Mouse (Mus musculus): ENCODE measurements at regions not wholly inside any gene's neighbourhood (a gene's known extent, or its start where the extent isn't known, plus 50 kb on each side); places are given as distances from the start of the nearest gene placed in this dataset.

GRCm38 (mm10) chr3:120885401-120885800, 286.1 kb downstream of the Rwdd3 start:
- H3K27me3 ChIP-seq (replicated peaks; ENCODE audit: low read depth, poor library complexity, severe bottlenecking): no peaks in the 10 kb centered on the region
- H3K4me3 ChIP-seq: no peak overlapping the region
- peaks cover 4% of the 10 kb centered on the region; the same call in 1 of the 2 replicates for H3K4me1 ChIP-seq
- no peak overlapping the region for H3K27ac ChIP-seq (replicated peaks)
- no peak for DNase-seq (ENCODE audit: low spot score)
- WGBS: 82% methylated on average over 5 of the region's 5 CpGs
- no peaks in the 10 kb centered on the region for H3K9me3 ChIP-seq
- no peaks in the 10 kb centered on the region for H3K36me3 ChIP-seq (replicated peaks)

GRCm38 (mm10) chr3:120884189-120884588, 287.3 kb downstream of the Rwdd3 start:
- Histone ChIP-seq H3K4me1 (peaks cover 4% of the 10 kb centered on the region; the same call in 1 of the 2 replicates), H3K36me3 (replicated peaks) (no peaks in the 10 kb centered on the region), H3K27me3 (replicated peaks; ENCODE audit: low read depth, poor library complexity, severe bottlenecking) (no peaks in the 10 kb centered on the region), H3K4me3 (no peak overlapping the region), H3K27ac (replicated peaks) (no peak overlapping the region), H3K9me3 (no peaks in the 10 kb centered on the region)
- WGBS: 81% methylated on average over 10 of the region's 10 CpGs
- no peak for DNase-seq (ENCODE audit: low spot score)

DNA sequence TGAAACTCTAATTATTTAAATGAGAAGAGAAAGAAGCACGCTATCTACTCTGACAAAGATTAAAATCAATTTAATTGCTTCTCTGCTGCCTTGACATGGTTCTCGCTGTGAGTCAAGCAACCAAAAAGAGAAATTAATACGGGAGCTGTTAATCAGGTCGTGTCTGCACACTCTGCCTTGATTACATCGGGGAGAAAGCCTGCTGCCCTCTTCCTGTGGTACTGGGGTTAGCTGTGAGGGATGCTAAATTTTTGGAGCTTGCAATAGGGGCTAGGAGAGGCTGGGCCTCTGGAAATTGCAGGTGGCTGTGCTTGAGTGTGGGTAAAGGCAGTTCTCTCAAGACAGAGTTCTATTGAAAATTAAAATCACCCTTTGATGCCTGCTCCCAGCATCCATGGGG, 287.8 kb downstream of the Rwdd3 start:
- 70% methylated on average over 5 of the region's 5 CpGs for WGBS
- no peaks in the 10 kb centered on the region for H3K9me3 ChIP-seq
- DNase-seq (ENCODE audit: low spot score): no peak
- no peaks in the 10 kb centered on the region for H3K36me3 ChIP-seq (replicated peaks)
- no peaks in the 10 kb centered on the region for H3K27me3 ChIP-seq (replicated peaks; ENCODE audit: low read depth, poor library complexity, severe bottlenecking)
- no peak overlapping the region for H3K4me3 ChIP-seq
- H3K27ac ChIP-seq (replicated peaks): no peak overlapping the region
- peaks cover 4% of the 10 kb centered on the region; the same call in 1 of the 2 replicates for H3K4me1 ChIP-seq

- WGBS: 75% methylated on average over 2 of the region's 2 CpGs
- Histone ChIP-seq H3K27me3 (replicated peaks; ENCODE audit: low read depth, poor library complexity, severe bottlenecking) (no peaks in the 10 kb centered on the region), H3K36me3 (replicated peaks) (no peaks in the 10 kb centered on the region), H3K27ac (replicated peaks) (no peak overlapping the region), H3K9me3 (no peaks in the 10 kb centered on the region), H3K4me3 (no peak overlapping the region), H3K4me1 (peaks cover 4% of the 10 kb centered on the region; the same call in 1 of the 2 replicates)
- DNase-seq (ENCODE audit: low spot score): no peak
Observed at GRCm38 (mm10) chr3:120879409-120879808, 292.1 kb downstream of the Rwdd3 start.

DNA sequence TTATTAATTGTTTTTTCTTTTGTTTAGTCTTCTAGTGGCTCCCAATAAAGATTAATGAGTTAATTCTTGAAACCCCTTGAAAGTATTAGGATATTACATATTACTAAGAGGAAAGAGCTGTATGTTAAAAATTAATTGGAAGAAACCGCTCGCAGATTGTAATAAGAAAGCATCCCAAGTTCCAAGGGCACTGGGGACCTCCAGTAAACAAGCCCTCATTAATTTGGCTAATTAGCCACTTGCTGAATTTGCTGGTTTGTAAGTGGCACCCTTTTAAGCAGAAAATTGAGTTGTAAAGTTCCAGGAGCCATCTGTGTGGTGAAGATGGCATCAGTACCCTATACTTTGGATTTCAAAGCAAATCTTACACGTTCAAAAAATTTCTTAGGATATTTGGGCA, 295.8 kb downstream of the Rwdd3 start:
- Histone ChIP-seq H3K27me3 (replicated peaks; ENCODE audit: low read depth, poor library complexity, severe bottlenecking) (no peaks in the 10 kb centered on the region), H3K9me3 (no peaks in the 10 kb centered on the region), H3K4me3 (no peak overlapping the region), H3K36me3 (replicated peaks) (no peaks in the 10 kb centered on the region), H3K27ac (replicated peaks) (no peak overlapping the region), H3K4me1 (no peaks in the 10 kb centered on the region)
- WGBS: 94% methylated on average over 3 of the region's 3 CpGs
- no peak for DNase-seq (ENCODE audit: low spot score)

GRCm38 (mm10) chr3:120865036-120865435, 306.5 kb downstream of the Rwdd3 start:
- no peaks in the 10 kb centered on the region for H3K27me3 ChIP-seq (replicated peaks; ENCODE audit: low read depth, poor library complexity, severe bottlenecking)
- no peaks in the 10 kb centered on the region for H3K9me3 ChIP-seq
- DNase-seq (ENCODE audit: low spot score): no peak
- H3K36me3 ChIP-seq (replicated peaks): no peaks in the 10 kb centered on the region
- no peak overlapping the region for H3K4me3 ChIP-seq
- H3K4me1 ChIP-seq: no peaks in the 10 kb centered on the region
- no peak overlapping the region for H3K27ac ChIP-seq (replicated peaks)
- 87% methylated on average over 8 of the region's 8 CpGs for WGBS

GRCm38 (mm10) chr3:120861641-120862040, 309.9 kb downstream of the Rwdd3 start:
- Histone ChIP-seq H3K9me3 (no peaks in the 10 kb centered on the region), H3K27ac (replicated peaks) (no peak overlapping the region), H3K4me1 (no peaks in the 10 kb centered on the region), H3K27me3 (replicated peaks; ENCODE audit: low read depth, poor library complexity, severe bottlenecking) (no peaks in the 10 kb centered on the region), H3K36me3 (replicated peaks) (no peaks in the 10 kb centered on the region), H3K4me3 (no peak overlapping the region)
- 74% methylated on average over 4 of the region's 4 CpGs for WGBS
- no peak for DNase-seq (ENCODE audit: low spot score)

DNA sequence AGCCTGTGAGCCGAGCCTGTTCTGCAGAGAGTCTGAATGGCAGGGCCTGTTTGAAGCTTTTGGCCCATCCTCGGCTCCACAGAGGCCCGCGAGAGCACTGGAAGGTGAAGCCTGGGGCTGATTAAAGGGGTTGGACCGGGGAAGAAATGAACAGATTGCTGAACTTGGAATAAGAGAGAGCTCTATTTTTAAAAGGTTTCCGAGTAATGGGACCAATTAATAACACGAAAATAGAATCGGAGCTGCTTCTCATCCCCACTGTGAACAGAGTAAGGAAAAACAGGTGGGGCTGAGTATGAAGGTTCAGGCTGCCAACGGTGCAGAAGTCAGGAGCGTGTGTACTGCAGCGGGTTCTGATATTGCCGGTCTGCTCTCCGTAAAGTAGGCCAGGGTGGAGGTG, 313.2 kb downstream of the Rwdd3 start:
- 76% methylated on average over 13 of the region's 13 CpGs for WGBS

GRCm38 (mm10) chr3:120854322-120854721, 317.2 kb downstream of the Rwdd3 start:
- no peaks in the 10 kb centered on the region for H3K36me3 ChIP-seq (replicated peaks)
- WGBS: 90% methylated on average over 3 of the region's 3 CpGs

More for the DNA sequence above, 313.2 kb downstream of the Rwdd3 start:
- Histone ChIP-seq H3K4me1 (no peaks in the 10 kb centered on the region), H3K27ac (replicated peaks) (no peak overlapping the region), H3K9me3 (no peaks in the 10 kb centered on the region), H3K27me3 (replicated peaks; ENCODE audit: low read depth, poor library complexity, severe bottlenecking) (no peaks in the 10 kb centered on the region), H3K4me3 (no peak overlapping the region), H3K36me3 (replicated peaks) (no peaks in the 10 kb centered on the region)
- no peak for DNase-seq (ENCODE audit: low spot score)

DNA sequence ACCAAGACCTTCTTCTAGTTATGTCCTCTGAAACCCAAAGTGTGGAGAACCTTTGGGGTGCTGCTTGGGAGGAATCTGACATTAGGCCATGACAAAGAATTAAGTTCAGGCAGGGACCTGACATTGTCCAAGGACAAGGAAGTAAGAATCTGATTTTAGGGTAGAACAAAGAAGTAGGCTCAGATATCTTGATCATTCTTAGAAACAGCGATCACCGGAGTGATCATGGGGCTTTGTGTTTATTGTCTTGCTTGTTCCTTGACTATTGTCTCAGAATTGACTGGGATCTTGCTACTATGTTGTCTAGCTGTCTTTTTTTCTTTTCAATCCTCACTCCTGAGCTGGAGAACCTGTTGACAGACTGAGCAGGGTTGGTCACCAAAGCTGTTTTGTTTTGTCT, 327.9 kb downstream of the Rwdd3 start:
- H3K4me1 ChIP-seq: no peaks in the 10 kb centered on the region
- H3K27ac ChIP-seq (replicated peaks): no peak overlapping the region
- DNase-seq (ENCODE audit: low spot score): no peak
- no peaks in the 10 kb centered on the region for H3K36me3 ChIP-seq (replicated peaks)
- H3K9me3 ChIP-seq: no peaks in the 10 kb centered on the region
- no peaks in the 10 kb centered on the region for H3K27me3 ChIP-seq (replicated peaks; ENCODE audit: low read depth, poor library complexity, severe bottlenecking)
- no peak overlapping the region for H3K4me3 ChIP-seq
- 91% methylated on average over 2 of the region's 2 CpGs for WGBS

More at GRCm38 (mm10) chr3:120854322-120854721, 317.2 kb downstream of the Rwdd3 start:
- Histone ChIP-seq H3K27ac (replicated peaks) (no peak overlapping the region), H3K4me3 (no peak overlapping the region), H3K27me3 (replicated peaks; ENCODE audit: low read depth, poor library complexity, severe bottlenecking) (no peaks in the 10 kb centered on the region), H3K4me1 (no peaks in the 10 kb centered on the region), H3K9me3 (no peaks in the 10 kb centered on the region)
- DNase-seq (ENCODE audit: low spot score): no peak

DNA sequence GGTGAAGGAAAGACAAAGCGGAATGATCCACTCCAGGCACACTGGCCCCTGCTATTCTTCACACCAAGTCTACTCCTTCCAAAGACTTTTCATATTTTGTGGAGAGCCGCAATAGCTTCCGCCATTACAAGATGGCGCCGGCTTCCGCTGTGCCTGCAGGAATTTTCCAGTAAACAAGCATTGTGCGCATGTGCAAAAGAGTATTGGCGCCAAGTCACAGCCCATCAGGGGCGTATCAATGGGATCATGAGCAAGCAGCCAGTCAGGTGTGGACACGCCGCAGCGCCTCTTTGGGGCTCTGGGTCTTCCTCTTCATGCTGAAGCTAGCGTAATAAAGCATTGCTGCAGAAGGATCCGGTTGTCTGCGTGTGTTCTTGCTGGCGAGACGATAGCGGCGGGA, 348.0 kb downstream of the Rwdd3 start:
- Histone ChIP-seq H3K27ac (replicated peaks) (no peak overlapping the region), H3K9me3 (no peaks in the 10 kb centered on the region), H3K36me3 (replicated peaks) (no peaks in the 10 kb centered on the region), H3K27me3 (replicated peaks; ENCODE audit: low read depth, poor library complexity, severe bottlenecking) (no peaks in the 10 kb centered on the region), H3K4me3 (no peak overlapping the region), H3K4me1 (no peaks in the 10 kb centered on the region)
- WGBS: 94% methylated on average over 19 of the region's 19 CpGs
- no peak for DNase-seq (ENCODE audit: low spot score)

DNA sequence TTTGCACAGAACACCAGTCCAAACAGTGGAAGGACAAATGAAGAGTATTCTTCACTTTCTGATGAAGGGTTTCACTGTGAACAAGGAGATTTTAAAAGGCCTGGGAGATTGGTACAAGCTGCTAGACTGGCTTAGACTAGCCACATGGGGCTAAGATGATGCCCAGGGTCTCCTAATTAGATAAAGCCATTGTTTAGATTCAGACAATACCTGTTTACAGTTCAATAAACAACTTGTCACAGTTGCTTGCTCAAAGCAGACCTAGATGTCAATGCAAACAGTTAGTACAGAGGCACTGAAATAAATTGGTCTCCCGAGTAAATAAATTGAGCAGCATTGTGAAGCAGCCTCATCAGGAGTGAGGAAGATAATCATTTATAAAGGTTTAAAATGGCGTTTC, 359.6 kb downstream of the Rwdd3 start:
- H3K27me3 ChIP-seq (replicated peaks; ENCODE audit: low read depth, poor library complexity, severe bottlenecking): no peaks in the 10 kb centered on the region
- H3K36me3 ChIP-seq (replicated peaks): no peaks in the 10 kb centered on the region
- WGBS: 69% methylated on average over 2 of the region's 2 CpGs
- H3K4me3 ChIP-seq: no peak overlapping the region
- H3K4me1 ChIP-seq: no peaks in the 10 kb centered on the region
- no peak overlapping the region for H3K27ac ChIP-seq (replicated peaks)
- H3K9me3 ChIP-seq: no peaks in the 10 kb centered on the region
- DNase-seq (ENCODE audit: low spot score): no peak

GRCm38 (mm10) chr3:120810527-120810926, 361.0 kb downstream of the Rwdd3 start:
- 73% methylated on average over 5 of the region's 5 CpGs for whole genome bisulfite sequencing

DNA sequence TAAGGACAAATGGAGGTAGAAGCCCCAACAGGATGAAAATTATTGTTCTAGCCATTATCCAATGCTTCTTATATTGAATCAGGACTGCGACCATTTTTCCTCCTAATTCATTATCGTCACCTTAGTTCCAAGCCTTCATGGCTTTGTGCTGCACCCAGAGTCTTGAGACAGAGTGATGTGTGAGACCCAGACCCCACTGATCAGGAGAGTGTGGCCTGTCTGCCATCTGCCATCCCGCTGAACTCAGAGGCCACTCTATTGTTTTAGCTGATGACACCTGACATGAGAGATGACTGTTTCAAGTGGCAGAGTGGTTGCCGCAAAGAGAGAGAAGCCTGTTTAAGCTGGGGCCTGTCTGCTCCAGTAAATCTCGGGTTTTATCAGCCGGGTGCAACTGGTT, 361.4 kb downstream of the Rwdd3 start:
- Histone ChIP-seq H3K4me1 (no peaks in the 10 kb centered on the region), H3K9me3 (no peaks in the 10 kb centered on the region), H3K4me3 (no peak overlapping the region), H3K27me3 (replicated peaks; ENCODE audit: low read depth, poor library complexity, severe bottlenecking) (no peaks in the 10 kb centered on the region), H3K36me3 (replicated peaks) (no peaks in the 10 kb centered on the region), H3K27ac (replicated peaks) (no peak overlapping the region)
- 72% methylated on average over 6 of the region's 6 CpGs for WGBS
- no peak for DNase-seq (ENCODE audit: low spot score)

More at GRCm38 (mm10) chr3:120810527-120810926, 361.0 kb downstream of the Rwdd3 start:
- Histone ChIP-seq H3K9me3 (no peaks in the 10 kb centered on the region), H3K4me3 (no peak overlapping the region), H3K27ac (replicated peaks) (no peak overlapping the region), H3K27me3 (replicated peaks; ENCODE audit: low read depth, poor library complexity, severe bottlenecking) (no peaks in the 10 kb centered on the region), H3K4me1 (no peaks in the 10 kb centered on the region), H3K36me3 (replicated peaks) (no peaks in the 10 kb centered on the region)
- no peak for DNase-seq (ENCODE audit: low spot score)

All from embryonic facial prominence, embryonic 10.5 days (tissue).